Mouse (Mus musculus) intestine, embryonic 16.5 days (tissue): ENCODE results near the gene Dip2a. TPM values are rescaled to one million over a fixed set of nuclear protein-coding genes. Genes with fewer than 3 reads are reported as not detected.

ENCODE experiments used
- ATAC-seq: fragments of 200-750 bp; cut with Nextera tagmentation; 2 replicates; pipeline ENCODE4 v1.8.0; 2017; ENCODE audit warnings: moderate TSS enrichment, moderate library complexity
- H3K27ac ChIP-seq: fragments of 300-500 bp; sonication (generic); 2 replicates; pipeline ENCODE4 v1.5.1; 2014; ENCODE audit warnings: mild to moderate bottlenecking, low read length
- H3K27me3 ChIP-seq: fragments of 300-500 bp; sonication (generic); replicated peaks from 2 replicates; pipeline ENCODE4 v1.6.1; 2014; ENCODE audit warnings: low read length, control low read depth, mixed read lengths; ENCODE audit not compliant: control insufficient read depth, insufficient read depth
- H3K36me3 ChIP-seq: fragments of 300-500 bp; sonication (generic); 2 replicates; pipeline ENCODE4 v1.6.1; 2014; ENCODE audit warnings: low read length, control low read depth; ENCODE audit not compliant: control insufficient read depth, insufficient read depth
- H3K4me1 ChIP-seq: fragments of 300-500 bp; sonication (generic); 2 replicates; pipeline ENCODE4 v1.6.1; 2014; ENCODE audit warnings: low read length, control low read depth, mixed read lengths; ENCODE audit not compliant: control insufficient read depth, insufficient read depth
- H3K4me2 ChIP-seq: fragments of 300-500 bp; sonication (generic); 2 replicates; pipeline ENCODE4 v1.6.1; 2014; ENCODE audit warnings: low read depth, low read length, control low read depth
- H3K4me3 ChIP-seq: fragments of 300-500 bp; sonication (generic); 2 replicates; pipeline ENCODE4 v1.5.1; 2014; ENCODE audit warnings: mild to moderate bottlenecking, low read length
- H3K9ac ChIP-seq: fragments of 300-500 bp; sonication (generic); 2 replicates; pipeline ENCODE4 v1.6.1; 2014; ENCODE audit warnings: low read depth, low read length
- H3K9me3 ChIP-seq: fragments of 300-500 bp; sonication (generic); 2 replicates; pipeline ENCODE4 v1.6.1; 2016; ENCODE audit warnings: low read length, control low read depth; ENCODE audit not compliant: control insufficient read depth
- WGBS: fragments of 180-500 bp; shearing (Covaris S2); extraction: QIAGEN DNeasy Blood & Tissue Kit; methylation state at CpG from one replicate; pipeline ENCODE4 v1.1.7; 2014; 5-methylcytosine and 5-hydroxymethylcytosine counted together
- polyA plus RNA-seq: library from polyadenylated mRNA; unstranded; fragments of >200 nt; fragmentation: Nextera tagmentation; extraction: Ambion mirVana; gene quantifications from 2 replicates; pipeline ENCODE4 v1.2.1, GENCODE M21; 2015

The Dip2a gene
- polyA plus RNA-seq, 1 experiment from 2014 or later = 6.3 TPM

DNA sequence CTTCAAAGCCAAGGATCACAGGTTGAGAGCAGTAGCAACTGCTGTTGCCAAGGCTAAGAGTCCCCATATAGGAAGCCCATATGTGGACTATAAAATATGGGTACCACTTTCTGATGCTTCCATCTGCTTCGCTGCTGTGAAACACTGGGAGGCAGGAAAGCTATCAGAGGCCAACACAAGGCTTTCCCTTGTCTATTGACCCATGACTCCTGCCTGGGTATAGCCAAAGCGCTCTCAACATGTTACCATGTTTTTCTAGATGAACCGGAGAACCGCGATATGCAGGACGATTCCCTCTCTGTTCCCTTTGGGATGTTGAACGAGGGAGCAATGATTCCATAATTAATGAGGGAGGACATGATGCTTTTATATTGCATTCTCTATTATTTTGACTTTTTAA lies 134.3 kb downstream of the Dip2a start:
- Histone ChIP-seq H3K9me3 (0 out of 2 replicates have a peak, but pooled peaks cover 11% of the 10 kb centered on the region), H3K4me3 (no peak overlapping the region), H3K27ac (no peak overlapping the region), H3K9ac (no peak overlapping the region), H3K36me3 (peaks cover 21% of the 10 kb centered on the region), H3K4me1 (no peaks in the 10 kb centered on the region), H3K27me3 (no peaks in the 10 kb centered on the region), H3K4me2 (no peak overlapping the region)
- 95% methylated on average over 7 of the region's 7 CpGs for WGBS
- ATAC-seq = no peak

Other genes with a start within 250 kb of the Dip2a start
- 0.73 and 1.4 TPM in 2 replicates for gene Slc5a4b, start 234.3 kb downstream of the Dip2a start, polyA plus RNA-seq
- 0.21 and 0.28 TPM in 2 replicates for gene Slc5a4a, start 197.8 kb downstream of the Dip2a start, polyA plus RNA-seq
- gene Prmt2, start 107.4 kb downstream of the Dip2a start, polyA plus RNA-seq = 42.6 and 44.2 TPM in 2 replicates
- 2.1 and 2.4 TPM in 2 replicates for gene S100b, start 91.4 kb downstream of the Dip2a start, polyA plus RNA-seq
- not detected in 2 replicates for gene AC141477.1, start 95.2 kb upstream of the Dip2a start, polyA plus RNA-seq
- 10.1 and 10.7 TPM in 2 replicates for gene Pcnt, start 97.5 kb upstream of the Dip2a start, polyA plus RNA-seq
- not detected in 2 replicates for gene 2610028H24Rik, start 103.8 kb upstream of the Dip2a start, polyA plus RNA-seq
- 34.1 and 34.4 TPM in 2 replicates for gene Mcm3ap, start 123.6 kb upstream of the Dip2a start, polyA plus RNA-seq
- 5.5 TPM in 2 replicates for gene Ybey, start 123.8 kb upstream of the Dip2a start, polyA plus RNA-seq
- 75.6 and 76.9 TPM in 2 replicates for gene Lss, start 186.3 kb upstream of the Dip2a start, polyA plus RNA-seq
- gene Spatc1l, start 217.0 kb upstream of the Dip2a start, polyA plus RNA-seq = not detected in 2 replicates
- 0.87 and 1.5 TPM in 2 replicates for gene Ftcd, start 230.4 kb upstream of the Dip2a start, polyA plus RNA-seq